8 mouse cellular contexts compared by ENCODE assay signal in genomic region chr8:109868680-109869361, GRCm38 (mm10). TPM values are rescaled to one million over a fixed set of nuclear protein-coding genes. Genes with fewer than 3 reads are reported as not detected.
DNase-seq lines count a peak whose midpoint lies in the region; ATAC-seq and TF ChIP-seq lines count a peak whose summit lies in the region.

No protein-coding gene starts in this region.

- WGBS in cerebellum, adult 2 months: under 1% methylated on average over 74 of the region's 78 CpGs
- WGBS in forebrain, embryonic 15.5 days: under 1% methylated on average over 72 of the region's 78 CpGs
- under 1% methylated on average over 59 of the region's 78 CpGs for WGBS in intestine, embryonic 15.5 days
- WGBS in limb, embryonic 13.5 days: under 1% methylated on average over 66 of the region's 78 CpGs
- under 1% methylated on average over 59 of the region's 78 CpGs for WGBS in midbrain, embryonic 13.5 days

- H3K4me3 ChIP-seq in cerebellum, adult 2 months (replicated peaks; ENCODE audit: insufficient read depth, low read depth, low read length): peak overlapping the region; percentile 61
- H3K4me3 ChIP-seq in forebrain, embryonic 15.5 days: peak overlapping the region; percentile 99
- peak overlapping the region; percentile 84 for H3K4me3 ChIP-seq in intestine, embryonic 15.5 days (replicated peaks)
- peak overlapping the region; percentile 81 for H3K4me3 ChIP-seq in limb, embryonic 13.5 days
- peak overlapping the region; percentile 91 for H3K4me3 ChIP-seq in midbrain, embryonic 13.5 days (replicated peaks)

- no peaks in the 10 kb centered on the region for H3K9me3 ChIP-seq in forebrain, embryonic 15.5 days
- no peaks in the 10 kb centered on the region for H3K9me3 ChIP-seq in intestine, embryonic 15.5 days
- no peaks in the 10 kb centered on the region for H3K9me3 ChIP-seq in limb, embryonic 13.5 days
- no peaks in the 10 kb centered on the region for H3K9me3 ChIP-seq in midbrain, embryonic 13.5 days

- DNase-seq in layer of hippocampus, adult 11-12 months (ENCODE audit: low spot score): peak; percentile 43
- DNase-seq in layer of hippocampus, adult 9-10 months (ENCODE audit: low spot score): no peak
- DNase-seq in cerebellum, adult 2 months: peak; percentile 75 to 82
- peak; percentile 34 for DNase-seq in splenic B cell, adult 2 months (ENCODE audit: low read depth, low spot score)

- peak overlapping the region; percentile 96 for H3K9ac ChIP-seq in forebrain, embryonic 15.5 days (replicated peaks)
- H3K9ac ChIP-seq in intestine, embryonic 15.5 days: peak overlapping the region; percentile 94
- peak overlapping the region; percentile 91 for H3K9ac ChIP-seq in limb, embryonic 13.5 days
- H3K9ac ChIP-seq in midbrain, embryonic 13.5 days (replicated peaks): peak overlapping the region; percentile 94

- peak overlapping the region; percentile 52 for H3K27ac ChIP-seq in cerebellum, adult 2 months (ENCODE audit: insufficient read depth, low read length)
- peak overlapping the region; percentile 92 for H3K27ac ChIP-seq in forebrain, embryonic 15.5 days (replicated peaks)
- peak overlapping the region; percentile 89 for H3K27ac ChIP-seq in intestine, embryonic 15.5 days
- peak overlapping the region; percentile 93 for H3K27ac ChIP-seq in limb, embryonic 13.5 days
- peak overlapping the region; percentile 90 for H3K27ac ChIP-seq in midbrain, embryonic 13.5 days

- H3K4me2 ChIP-seq in forebrain, embryonic 15.5 days (replicated peaks): peak overlapping the region; percentile 85
- peak overlapping the region; percentile 91 for H3K4me2 ChIP-seq in intestine, embryonic 15.5 days (replicated peaks)
- peak overlapping the region; percentile 82 for H3K4me2 ChIP-seq in limb, embryonic 13.5 days (replicated peaks)
- H3K4me2 ChIP-seq in midbrain, embryonic 13.5 days (replicated peaks): peak overlapping the region; percentile 90

- TF ChIP-seq POLR2A in cerebellum, adult 2 months (IDR thresholded peaks at IDR 0.05; ENCODE audit: borderline replicate concordance, insufficient read depth, low read length): no peak

- TF ChIP-seq CTCF in cerebellum, adult 2 months (IDR thresholded peaks at IDR 0.05; ENCODE audit: borderline replicate concordance, insufficient read depth, low read depth, low read length): no peak

- H3K4me1 ChIP-seq in cerebellum, adult 2 months (ENCODE audit: control insufficient read depth, insufficient read depth, low read length): peaks cover 6% of the 10 kb centered on the region
- H3K4me1 ChIP-seq in forebrain, embryonic 15.5 days: peaks cover 18% of the 10 kb centered on the region
- 0 out of 2 replicates have a peak, but pooled peaks cover 2% of the 10 kb centered on the region for H3K4me1 ChIP-seq in intestine, embryonic 15.5 days (replicated peaks)
- H3K4me1 ChIP-seq in limb, embryonic 13.5 days: peaks cover 17% of the 10 kb centered on the region
- peaks cover 24% of the 10 kb centered on the region for H3K4me1 ChIP-seq in midbrain, embryonic 13.5 days (replicated peaks)

- H3K27me3 ChIP-seq in cerebellum, adult 2 months (ENCODE audit: control insufficient read depth, insufficient read depth, low read length): no peaks in the 10 kb centered on the region
- H3K27me3 ChIP-seq in forebrain, embryonic 15.5 days: no peaks in the 10 kb centered on the region
- H3K27me3 ChIP-seq in intestine, embryonic 15.5 days (replicated peaks): no peaks in the 10 kb centered on the region
- H3K27me3 ChIP-seq in limb, embryonic 13.5 days: no peaks in the 10 kb centered on the region
- no peaks in the 10 kb centered on the region for H3K27me3 ChIP-seq in midbrain, embryonic 13.5 days
- H3K27me3 ChIP-seq in splenic B cell, adult 2 months (ENCODE audit: control insufficient read depth, insufficient read depth, low read length, poor library complexity, severe bottlenecking): no peaks in the 10 kb centered on the region

- H3K36me3 ChIP-seq in forebrain, embryonic 15.5 days: 0 out of 2 replicates have a peak, but pooled peaks cover 2% of the 10 kb centered on the region
- H3K36me3 ChIP-seq in intestine, embryonic 15.5 days: no peaks in the 10 kb centered on the region
- peaks cover 20% of the 10 kb centered on the region; the same call in 1 of the 2 replicates for H3K36me3 ChIP-seq in limb, embryonic 13.5 days
- peaks cover 6% of the 10 kb centered on the region; the same call in 1 of the 2 replicates for H3K36me3 ChIP-seq in midbrain, embryonic 13.5 days
- no peaks in the 10 kb centered on the region for H3K36me3 ChIP-seq in splenic B cell, adult 2 months (ENCODE audit: control insufficient read depth, insufficient read depth, low read length, poor library complexity, severe bottlenecking)

- peak; percentile 86 for ATAC-seq in forebrain, embryonic 15.5 days (replicated peaks)
- ATAC-seq in intestine, embryonic 15.5 days: peak; percentile 88
- peak; percentile 84 for ATAC-seq in limb, embryonic 13.5 days (ENCODE audit: low FRiP score, low read depth)
- peak; percentile 90 for ATAC-seq in midbrain, embryonic 13.5 days

RNA-seq across cellular contexts. Expression of gene Phlpp2, which starts 0.5 kb away (rescaled TPM):
- 19.2 TPM in 2 replicates for polyA plus RNA-seq in cerebellum, adult 2 months (2012; rRNA removed)
- polyA plus RNA-seq in forebrain, embryonic 15.5 days (2015; fragmentation: Nextera tagmentation; extraction: Ambion mirVana): 4.0 and 4.9 TPM in 2 replicates
- 2.1 and 2.4 TPM in 2 replicates for polyA plus RNA-seq in intestine, embryonic 15.5 days (2015; fragmentation: Nextera tagmentation; extraction: Ambion mirVana)
- polyA plus RNA-seq in limb, embryonic 13.5 days (2015; fragmentation: Nextera tagmentation; extraction: Ambion mirVana): 4.2 and 4.4 TPM in 2 replicates
- 3.8 and 3.9 TPM in 2 replicates for polyA plus RNA-seq in midbrain, embryonic 13.5 days (2015; fragmentation: Nextera tagmentation; extraction: Ambion mirVana)
